Mouse (Mus musculus): ENCODE data around the gene Tob2. TPM values are rescaled to one million over a fixed set of nuclear protein-coding genes. Genes with fewer than 3 reads are reported as not detected.

Tob2 gene
- total RNA-seq, 2 experiments from 2014 or later, result 19.3 to 35.0 TPM

- ATAC-seq (replicated peaks; ENCODE audit: poor library complexity, severe bottlenecking), result no peak
Observed at GRCm38 (mm10) chr15:81840306-81840705, 18.3 kb downstream of the Tob2 start.

- no peak for ATAC-seq (replicated peaks; ENCODE audit: poor library complexity, severe bottlenecking)
Observed at GRCm38 (mm10) chr15:81839634-81840033, 19.0 kb downstream of the Tob2 start.

- ATAC-seq (replicated peaks; ENCODE audit: poor library complexity, severe bottlenecking), result no peak
Observed at GRCm38 (mm10) chr15:81838554-81839235, 19.9 kb downstream of the Tob2 start.

GRCm38 (mm10) chr15:81836966-81837920 lies 21.4 kb downstream of the Tob2 start:
- ATAC-seq (replicated peaks; ENCODE audit: poor library complexity, severe bottlenecking), result no peak

- peak; percentile 88 for ATAC-seq (replicated peaks; ENCODE audit: poor library complexity, severe bottlenecking)
Observed at GRCm38 (mm10) chr15:81836124-81836821, 22.3 kb downstream of the Tob2 start.

- no peak for ATAC-seq (replicated peaks; ENCODE audit: poor library complexity, severe bottlenecking)
Observed at GRCm38 (mm10) chr15:81835007-81835880, 23.4 kb downstream of the Tob2 start.

- no peak for ATAC-seq (replicated peaks; ENCODE audit: poor library complexity, severe bottlenecking)
Observed at GRCm38 (mm10) chr15:81834171-81834841, 24.3 kb downstream of the Tob2 start.

- no peak for ATAC-seq (replicated peaks; ENCODE audit: poor library complexity, severe bottlenecking)
Observed at GRCm38 (mm10) chr15:81833481-81833880, 25.1 kb downstream of the Tob2 start.

GRCm38 (mm10) chr15:81832219-81832618 lies 26.4 kb downstream of the Tob2 start:
- no peak for ATAC-seq (replicated peaks; ENCODE audit: poor library complexity, severe bottlenecking)

- peak; percentile 93 for ATAC-seq (replicated peaks; ENCODE audit: poor library complexity, severe bottlenecking)
Observed at GRCm38 (mm10) chr15:81831136-81831825, 27.3 kb downstream of the Tob2 start.

- ATAC-seq (replicated peaks; ENCODE audit: poor library complexity, severe bottlenecking), result no peak
Observed at GRCm38 (mm10) chr15:81830530-81830929, 28.1 kb downstream of the Tob2 start.

GRCm38 (mm10) chr15:81829208-81829580 lies 29.4 kb downstream of the Tob2 start:
- no peak for ATAC-seq (replicated peaks; ENCODE audit: poor library complexity, severe bottlenecking)

- ATAC-seq (replicated peaks; ENCODE audit: poor library complexity, severe bottlenecking), result no peak
Observed at GRCm38 (mm10) chr15:81828426-81829207, 30.0 kb downstream of the Tob2 start.

- ATAC-seq (replicated peaks; ENCODE audit: poor library complexity, severe bottlenecking), result no peak
Observed at GRCm38 (mm10) chr15:81824832-81825231, 33.8 kb downstream of the Tob2 start.

- no peak for ATAC-seq (replicated peaks; ENCODE audit: poor library complexity, severe bottlenecking)
Observed at GRCm38 (mm10) chr15:81822631-81823030, 36.0 kb downstream of the Tob2 start.

GRCm38 (mm10) chr15:81818404-81818803 lies 40.2 kb downstream of the Tob2 start:
- ATAC-seq (replicated peaks; ENCODE audit: poor library complexity, severe bottlenecking), result no peak

- ATAC-seq (replicated peaks; ENCODE audit: poor library complexity, severe bottlenecking), result no peak
Observed at GRCm38 (mm10) chr15:81814716-81815370, 43.8 kb downstream of the Tob2 start.

Measured in granulocyte monocyte progenitor cell, adult 5-6 weeks (primary cell).